Mouse (Mus musculus): ENCODE data around the gene Cyb561.

Gene Cyb561

DNA sequence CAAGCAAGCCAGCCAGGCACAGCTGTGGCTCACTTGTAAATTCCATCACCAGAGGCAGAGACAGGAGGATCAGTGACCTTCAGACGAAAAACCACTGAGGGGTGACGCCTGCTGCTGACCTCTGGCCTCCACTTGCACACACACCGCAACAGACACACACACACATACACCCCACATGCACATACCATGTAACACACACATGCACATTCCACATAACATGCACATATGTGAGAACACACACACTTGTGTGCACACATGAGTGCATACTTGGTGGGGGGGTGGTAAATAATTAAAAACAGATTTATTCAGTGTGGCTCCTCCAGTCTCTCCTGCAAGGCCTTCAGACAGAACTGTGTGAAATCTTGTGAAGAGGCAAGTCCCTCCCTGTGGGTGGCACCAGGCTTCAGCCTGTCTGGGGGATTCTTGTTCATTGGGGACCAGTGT lies 1.5 kb downstream of the Cyb561 start:
- DNase-seq (ENCODE audit: low spot score), result no peak

DNA sequence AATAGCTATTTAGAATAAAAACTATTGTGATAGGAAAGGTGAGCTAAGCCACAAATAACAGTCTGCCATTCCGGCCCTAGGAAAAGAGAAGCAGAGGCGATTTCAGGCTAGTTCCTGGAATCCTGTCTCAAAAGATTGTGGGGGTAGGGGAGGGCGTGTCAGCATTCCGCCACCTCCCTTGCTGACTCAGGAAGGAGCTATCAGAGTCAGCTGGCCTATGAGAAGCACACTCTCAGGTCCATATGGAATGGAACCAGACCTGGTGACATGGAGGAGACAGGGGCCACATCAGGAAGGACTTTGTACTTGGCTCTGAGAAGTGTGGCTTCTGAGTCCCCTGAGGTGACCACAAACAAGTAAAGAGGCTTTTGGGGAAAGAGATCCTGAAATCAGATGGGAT lies 2.6 kb downstream of the Cyb561 start:
- DNase-seq (ENCODE audit: low spot score), result no peak

DNA sequence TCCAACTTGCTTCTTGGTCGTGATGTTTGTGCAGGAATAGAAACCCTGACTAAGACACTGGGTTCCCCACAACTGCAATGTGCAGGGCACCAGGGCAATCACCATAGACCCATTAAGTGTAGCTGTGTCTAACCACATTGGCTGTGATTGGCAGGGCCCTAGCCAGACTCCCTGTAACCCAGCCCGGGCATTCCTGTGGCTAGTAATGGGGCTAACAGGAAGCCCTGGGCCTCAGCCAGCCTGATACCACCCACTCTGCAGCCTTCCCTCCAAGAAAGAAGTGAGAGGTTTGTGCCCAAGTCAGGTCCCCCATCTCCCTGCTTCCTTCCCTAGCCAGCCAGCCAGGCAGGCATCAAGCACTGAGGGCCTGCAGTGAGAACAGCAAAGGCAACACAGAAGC lies 4.9 kb downstream of the Cyb561 start:
- DNase-seq (ENCODE audit: low spot score), result no peak

DNA sequence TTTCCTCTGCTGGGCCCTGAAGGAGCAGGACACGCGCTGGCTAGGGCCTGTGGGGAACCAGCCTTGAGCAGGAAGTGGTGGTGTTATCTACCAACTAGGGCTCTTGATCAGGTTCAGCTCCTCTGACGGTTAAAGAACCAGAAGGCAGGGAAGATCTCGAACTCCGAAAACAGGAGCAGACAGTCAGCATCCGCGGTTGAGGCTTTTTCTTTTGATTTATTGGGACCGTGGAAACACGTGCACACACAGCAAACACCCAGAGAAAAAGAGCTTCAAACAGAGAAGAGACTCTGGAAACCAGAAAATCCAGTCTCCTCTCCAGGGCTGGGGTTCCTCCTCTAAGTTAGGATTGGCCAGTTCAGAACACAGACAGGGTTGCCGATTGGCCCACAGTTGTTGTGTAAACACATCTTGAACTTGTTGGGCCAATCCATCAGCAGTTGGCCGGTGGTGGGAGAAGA lies 6.4 kb downstream of the Cyb561 start:
- no peak for DNase-seq (ENCODE audit: low spot score)

DNA sequence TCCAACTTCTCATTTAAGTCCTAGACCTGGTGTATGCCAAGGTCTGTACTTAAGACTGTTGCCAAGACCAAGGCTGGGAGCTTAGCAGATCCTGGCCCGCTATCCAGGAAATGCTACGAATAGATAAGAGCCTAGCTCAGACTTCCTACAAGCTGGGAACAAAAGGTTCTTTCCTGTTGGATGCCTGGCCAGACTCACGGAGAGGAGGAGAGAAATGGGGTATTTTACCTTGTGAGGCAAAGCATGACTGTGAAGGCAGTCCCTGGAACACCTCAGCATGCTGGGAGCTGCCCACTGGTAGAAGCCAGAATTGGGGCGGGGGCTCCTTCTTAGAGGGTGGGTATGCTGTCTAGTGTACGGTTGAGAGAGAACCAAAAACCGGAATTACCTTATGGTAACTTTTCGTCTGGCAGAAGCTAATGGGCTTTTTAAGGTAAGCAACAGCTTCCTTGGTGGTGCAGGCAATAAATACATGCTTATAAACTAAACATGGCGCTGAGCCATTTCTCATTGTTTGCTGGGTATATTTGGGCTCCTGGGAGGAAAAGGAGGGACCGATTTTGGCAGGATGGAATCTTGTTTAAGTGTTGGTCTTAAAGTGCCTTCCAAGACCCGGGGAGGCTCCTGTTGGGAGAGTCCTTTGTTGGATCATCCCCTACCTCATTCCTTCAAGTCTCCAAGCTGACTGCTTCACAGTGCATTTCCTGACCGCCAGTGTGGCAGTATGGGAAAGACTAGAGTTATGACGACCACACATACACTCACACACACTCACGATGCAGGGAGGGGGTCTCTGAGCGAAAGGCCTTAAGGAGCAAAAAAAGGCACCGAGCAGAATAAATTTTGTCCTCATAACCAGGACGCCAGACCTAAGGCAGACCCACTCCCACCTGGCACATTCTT lies 8.1 kb downstream of the Cyb561 start:
- no peak for DNase-seq (ENCODE audit: low spot score)

DNA sequence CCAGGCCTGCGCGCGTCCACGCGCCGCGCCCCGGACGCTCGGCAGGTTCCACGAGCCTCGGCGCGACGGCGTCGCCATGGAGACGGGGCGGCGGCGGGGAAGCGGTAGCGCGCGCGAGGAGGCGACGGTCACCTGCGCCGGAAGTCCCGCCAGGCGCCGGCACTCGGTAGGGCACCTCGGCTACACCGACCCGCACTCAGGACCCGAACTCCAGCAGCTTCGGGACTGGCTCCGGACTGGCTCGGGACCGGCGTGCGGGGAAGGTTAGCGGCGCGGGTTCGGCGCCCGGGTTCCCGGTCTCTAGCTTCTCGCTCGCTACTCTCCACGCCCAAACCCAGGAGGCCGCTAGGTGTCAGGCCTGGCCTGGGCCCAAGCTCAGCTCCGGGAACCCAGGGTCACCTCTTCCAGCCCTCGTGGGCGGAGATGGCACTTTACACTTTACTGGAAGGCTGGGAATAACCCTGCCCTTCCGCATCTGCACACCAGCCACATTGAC lies 9.0 kb downstream of the Cyb561 start:
- DNase-seq (ENCODE audit: low spot score), result peak; percentile 84

DNA sequence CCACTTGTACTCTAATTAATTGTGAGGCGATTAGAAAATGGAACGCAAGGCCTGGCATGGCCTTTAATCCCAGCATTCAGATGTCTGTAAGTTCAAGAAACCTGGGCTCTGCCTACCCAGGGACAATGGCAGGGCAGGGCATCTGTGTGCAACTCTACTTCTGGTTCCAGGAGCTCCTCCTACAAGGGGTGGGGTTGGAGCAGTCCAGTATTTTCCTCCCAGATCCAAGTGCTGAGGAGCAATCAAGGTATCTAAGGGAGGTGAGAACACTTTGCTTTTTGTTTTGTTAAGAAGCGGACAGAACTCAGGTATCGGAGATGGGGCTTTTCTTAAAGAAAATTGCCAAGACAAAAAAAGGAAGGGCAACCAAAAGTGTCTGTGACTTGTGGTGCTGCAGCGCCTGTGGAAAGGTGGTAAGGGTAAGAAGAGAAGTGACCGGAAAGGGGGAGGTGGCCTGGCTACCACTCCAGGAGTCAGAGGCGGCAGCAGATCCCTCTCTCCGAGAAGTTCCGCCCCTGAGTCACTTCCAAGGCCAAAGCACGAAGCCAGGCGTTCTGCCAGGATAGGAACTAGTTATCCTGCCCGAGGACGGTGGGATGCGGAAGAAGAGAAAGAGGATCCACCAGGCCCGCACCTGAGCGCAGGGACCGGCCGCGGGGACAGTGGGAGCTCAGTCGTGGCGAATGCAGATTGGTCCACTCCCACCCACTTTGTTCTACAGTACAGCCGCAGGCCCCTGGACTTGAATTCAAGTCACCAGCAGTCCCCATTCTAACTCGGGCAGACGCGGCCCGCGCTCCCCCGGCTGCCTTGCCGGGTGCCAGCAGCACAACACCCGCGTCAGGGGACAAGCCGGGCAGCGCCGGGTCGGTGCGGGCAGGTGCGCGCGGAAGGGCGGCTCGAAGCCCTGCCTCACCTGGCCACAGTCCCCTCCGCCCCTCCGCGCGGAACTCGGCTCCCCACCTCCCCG lies 9.7 kb downstream of the Cyb561 start:
- peak; percentile 86 for DNase-seq (ENCODE audit: low spot score)

DNA sequence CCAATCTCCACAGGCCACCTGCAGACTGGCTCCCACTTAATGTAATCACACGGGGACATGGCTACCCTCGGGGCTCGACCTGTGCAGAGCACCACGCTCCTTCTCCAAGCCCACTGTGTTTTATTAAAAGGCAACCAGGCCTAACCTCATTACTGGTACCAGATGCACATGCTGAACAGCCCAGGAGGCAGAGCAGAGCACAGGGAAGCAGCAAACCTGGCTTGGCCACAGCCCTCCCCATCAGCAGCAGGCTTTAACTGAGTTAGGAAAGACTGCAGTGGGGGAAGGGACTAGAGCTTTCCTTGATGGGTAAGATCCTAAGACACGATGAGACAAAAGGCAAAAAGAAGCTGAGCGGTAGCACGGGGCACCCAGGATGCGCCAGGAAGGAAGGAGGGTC lies 11.2 kb downstream of the Cyb561 start:
- no peak for DNase-seq (ENCODE audit: low spot score)

DNA sequence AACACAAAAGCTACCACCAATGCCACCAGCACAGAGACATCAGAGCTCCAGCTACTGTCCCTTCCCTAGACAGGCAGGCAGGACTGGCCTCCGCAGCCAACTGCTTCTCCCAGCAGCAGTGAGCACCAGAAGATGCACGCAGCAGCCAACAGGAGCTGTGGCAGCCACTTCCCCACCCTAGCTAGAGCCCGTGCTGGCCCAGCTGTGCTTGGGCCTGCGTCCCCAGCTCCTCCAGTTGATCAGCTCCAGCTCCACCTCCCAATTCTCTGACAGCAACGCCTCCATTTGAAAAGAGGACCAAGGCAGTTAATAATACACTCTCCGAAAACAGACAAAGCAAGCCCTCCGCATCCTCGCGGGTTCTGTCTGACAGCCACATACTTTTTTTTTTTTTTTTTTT lies 14.4 kb downstream of the Cyb561 start:
- no peak for DNase-seq (ENCODE audit: low spot score)

DNA sequence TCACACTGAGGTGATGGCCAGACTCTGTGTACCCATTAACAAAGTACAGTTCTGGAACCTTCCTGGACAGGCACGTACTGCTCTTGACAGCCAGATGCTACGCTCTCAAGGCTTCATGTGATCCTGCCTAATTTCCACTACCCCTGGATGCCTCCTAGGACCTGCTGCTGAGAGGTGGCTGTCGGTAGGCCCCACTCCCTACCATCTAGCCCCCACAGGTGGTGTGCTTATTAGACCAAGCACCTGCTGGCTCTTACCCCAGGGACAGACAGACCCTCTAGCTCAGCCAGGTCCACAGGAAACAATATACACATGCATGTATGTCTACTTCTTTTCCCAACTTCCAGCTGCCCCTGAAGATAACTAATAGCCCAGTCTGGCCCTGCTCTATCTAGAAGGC lies 16.2 kb downstream of the Cyb561 start:
- no peak for DNase-seq (ENCODE audit: low spot score)

DNA sequence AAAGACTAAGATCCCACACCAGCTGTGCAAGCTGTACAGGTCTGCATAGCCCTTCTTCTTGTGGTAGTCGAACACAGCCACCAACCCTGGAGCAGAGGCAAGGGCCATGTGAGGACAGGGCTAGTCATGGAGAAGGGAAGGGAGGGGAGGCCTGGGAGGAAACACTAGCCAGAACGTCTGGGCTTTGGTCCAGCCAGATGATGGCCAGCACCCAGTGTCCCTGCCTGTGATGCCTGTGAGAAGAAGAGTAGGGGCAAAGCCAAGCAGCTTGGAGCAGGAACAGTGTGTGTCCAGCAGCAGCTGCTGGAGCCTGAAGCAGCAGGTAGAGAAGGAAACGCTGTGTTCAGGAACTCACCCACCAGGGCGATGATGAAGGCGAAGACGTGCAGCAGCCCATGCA lies 16.9 kb downstream of the Cyb561 start:
- peak; percentile 86 for DNase-seq (ENCODE audit: low spot score)

DNA sequence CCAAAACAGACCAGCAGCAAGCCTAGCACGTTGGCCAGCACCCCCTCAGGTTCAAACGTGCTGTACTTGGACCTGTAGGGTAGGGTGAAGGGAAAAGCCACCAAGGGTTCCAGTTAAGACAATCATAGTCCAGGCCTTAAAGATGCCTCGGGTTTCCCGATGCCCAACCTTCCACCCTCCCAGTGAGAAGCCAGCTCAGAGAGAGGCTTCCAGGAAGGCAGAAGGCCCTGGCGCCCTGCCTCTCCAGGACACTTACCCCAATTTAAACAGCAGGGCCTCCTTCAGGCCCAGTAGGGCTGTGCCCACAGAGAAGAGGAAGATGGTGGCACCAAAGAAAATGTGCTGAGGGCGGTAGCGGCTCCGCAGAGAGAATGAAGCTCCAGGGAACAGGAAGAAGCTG lies 17.6 kb downstream of the Cyb561 start:
- no peak for DNase-seq (ENCODE audit: low spot score)

DNA sequence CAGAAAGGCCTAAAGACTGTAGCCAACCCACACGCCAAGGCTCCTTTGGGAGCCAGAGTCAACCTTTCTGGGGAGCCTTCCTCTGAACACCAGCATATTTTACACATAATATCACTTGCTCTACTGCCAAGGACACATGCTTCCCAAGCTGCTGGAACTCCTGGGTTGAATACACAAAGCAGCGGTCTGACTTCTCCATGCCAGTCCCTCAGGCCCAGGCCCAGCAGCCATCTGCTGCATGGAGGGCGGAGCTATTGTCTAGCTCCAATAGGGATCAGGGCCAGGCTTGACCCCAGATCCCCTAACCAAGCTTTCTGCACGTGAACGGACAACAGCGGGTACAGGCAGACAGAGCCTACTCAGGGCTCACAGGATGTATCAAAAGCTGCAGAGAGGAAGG lies 18.3 kb downstream of the Cyb561 start:
- DNase-seq (ENCODE audit: low spot score), result no peak

DNA sequence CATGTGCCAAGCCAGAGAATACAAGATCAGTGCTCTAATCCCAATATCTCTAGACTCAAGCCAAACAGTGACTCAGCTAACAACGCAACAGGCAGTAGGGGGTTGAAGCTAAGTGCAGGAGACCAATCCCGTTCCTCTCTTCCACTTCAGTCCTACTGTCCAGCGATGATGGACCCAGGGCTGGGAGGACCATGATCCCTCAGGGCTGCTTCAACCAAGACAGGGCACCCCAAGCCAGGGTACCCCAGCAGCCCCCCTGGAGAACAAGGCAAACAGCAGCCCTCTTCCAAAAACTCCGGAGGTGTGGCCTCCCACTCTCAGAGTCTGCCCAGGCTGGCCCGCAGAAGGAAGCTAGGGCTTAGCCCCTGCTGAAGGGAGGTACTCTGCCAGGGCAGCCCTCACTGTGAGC lies 18.8 kb downstream of the Cyb561 start:
- no peak for DNase-seq (ENCODE audit: low spot score)

DNA sequence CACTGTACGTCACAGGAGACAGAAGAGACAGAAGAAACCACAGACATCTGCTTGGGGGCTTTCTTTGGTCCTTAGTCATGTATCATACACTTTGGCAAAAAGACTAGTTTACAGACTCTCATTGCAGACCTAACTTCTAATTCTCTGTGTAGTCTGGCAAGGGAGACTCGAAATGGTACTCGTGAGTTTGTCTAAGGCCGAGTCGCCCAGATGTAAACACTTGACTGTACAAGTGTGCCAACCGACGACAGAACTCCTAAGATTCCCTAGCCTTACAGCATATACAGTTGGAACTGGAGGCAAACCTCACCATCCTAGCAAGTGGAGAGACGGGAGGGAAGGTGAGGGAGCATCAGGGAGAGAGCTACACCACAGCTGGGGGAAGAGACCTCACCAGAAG lies 19.4 kb downstream of the Cyb561 start:
- DNase-seq (ENCODE audit: low spot score), result no peak

DNA sequence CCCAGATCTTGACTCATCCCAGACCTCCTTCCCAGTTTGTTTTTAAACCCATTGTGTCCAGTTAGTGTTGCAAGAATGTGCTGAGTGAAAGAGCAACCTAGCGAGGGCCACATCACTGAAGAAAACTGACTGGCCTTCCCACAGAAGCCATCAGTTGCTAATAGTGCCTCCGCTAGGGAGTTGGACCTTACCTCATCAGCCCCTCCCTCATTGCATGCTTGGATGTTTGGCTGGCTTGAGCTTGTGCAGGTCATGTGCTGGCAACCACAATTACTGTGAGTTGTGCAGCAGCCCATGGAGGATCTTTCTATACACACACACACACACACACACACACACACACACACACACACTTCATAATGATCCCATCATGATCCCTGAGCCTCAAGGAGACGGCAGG lies 21.8 kb downstream of the Cyb561 start:
- DNase-seq (ENCODE audit: low spot score), result peak; percentile 13

DNA sequence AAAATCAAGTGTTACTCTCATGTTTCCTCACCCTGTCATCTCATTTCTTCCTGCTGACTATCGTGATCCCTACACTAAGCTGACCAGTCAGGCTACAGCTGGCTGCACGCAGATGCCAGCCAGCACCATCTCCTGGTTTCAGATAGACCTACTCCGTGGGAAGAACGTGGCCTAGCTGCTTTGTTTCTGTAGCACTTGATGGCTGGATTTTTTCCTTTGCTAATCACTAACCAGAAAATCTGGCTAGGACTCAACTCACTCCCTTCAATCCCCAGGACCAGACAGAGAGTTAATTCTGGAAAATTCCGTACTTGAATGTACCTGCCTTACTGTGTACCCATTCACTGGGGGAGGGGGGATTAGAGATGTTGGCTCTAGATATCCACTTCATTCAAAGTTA lies 25.0 kb downstream of the Cyb561 start:
- DNase-seq (ENCODE audit: low spot score), result no peak

DNA sequence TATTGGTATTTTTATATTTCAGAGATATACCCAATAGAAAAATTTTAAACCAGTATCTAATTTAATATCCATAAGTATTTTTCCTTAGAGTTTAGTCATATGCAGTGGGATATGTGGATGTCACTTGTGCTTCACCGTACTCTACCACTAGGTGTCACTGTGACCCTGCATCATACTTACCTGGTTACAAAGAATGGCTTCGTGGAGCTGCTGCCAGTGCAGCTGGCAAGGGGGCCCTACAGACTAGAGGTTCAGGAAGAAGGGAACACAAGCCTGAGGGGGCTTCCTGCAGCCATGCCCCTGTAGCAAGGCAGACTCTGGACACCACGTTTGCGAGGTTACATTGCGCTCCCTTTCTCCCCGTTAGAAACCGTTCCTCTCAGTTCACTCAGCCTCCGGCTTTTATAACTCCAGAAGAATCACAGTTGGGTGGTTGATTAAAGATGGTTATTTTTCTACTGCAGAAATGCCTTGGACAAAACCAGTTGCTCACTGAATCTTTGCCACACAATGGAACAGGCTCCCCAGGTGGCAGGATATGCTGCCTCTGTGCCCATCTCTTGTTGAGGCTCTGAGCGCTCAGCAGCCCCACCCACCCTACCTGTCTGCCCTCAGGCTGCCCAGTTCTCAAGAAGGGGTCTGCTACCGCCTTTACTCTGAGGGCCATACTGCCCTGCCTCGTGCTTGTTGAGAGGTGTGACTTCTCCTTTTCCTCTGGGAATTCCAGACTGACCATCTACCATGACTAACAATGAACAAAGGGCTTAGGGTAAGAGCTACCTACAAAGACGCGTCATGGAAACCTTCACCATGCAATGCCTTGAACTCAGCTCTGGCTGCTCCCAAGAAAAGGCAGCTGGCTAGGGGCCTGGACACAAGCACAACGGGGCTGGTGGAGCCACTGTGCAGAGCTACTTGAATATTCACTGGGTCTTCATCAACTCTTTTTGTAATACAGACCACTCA lies 25.8 kb downstream of the Cyb561 start:
- DNase-seq (ENCODE audit: low spot score), result peak; percentile 78

DNA sequence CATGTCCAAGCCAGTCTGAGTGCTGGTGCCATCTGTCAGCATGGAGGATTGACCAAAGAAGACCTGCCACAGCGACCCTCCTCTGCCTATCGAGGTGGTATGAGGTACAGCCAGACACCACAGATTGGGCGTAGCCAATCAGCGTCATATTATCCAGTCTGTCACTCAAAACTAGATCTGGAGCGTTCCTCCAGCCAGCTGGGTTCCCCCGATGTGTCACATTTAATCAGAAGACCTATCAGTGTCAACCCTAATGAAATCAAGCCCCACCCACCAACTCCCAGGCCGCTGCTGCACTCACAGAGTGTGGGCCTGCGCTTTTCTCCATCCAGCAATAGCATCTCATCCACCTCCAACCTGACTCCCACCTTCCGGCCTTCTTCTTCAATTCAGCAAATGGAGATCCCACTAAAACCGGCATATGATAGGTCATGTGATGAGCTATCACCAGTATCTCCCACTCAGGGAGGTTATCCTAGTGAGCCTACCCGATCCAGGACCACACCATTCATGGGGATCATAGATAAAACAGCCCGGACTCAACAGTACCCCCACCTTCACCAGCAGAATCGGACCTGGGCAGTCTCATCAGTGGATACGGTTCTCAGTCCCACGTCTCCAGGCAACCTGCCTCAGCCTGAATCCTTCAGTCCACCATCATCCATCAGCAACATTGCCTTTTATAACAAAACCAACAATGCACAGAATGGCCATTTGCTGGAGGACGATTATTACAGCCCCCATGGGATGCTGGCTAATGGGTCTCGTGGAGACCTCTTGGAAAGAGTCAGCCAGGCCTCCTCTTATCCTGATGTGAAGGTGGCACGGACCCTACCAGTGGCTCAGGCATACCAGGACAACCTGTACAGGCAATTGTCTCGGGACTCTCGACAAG lies 30.1 kb downstream of the Cyb561 start:
- DNase-seq (ENCODE audit: low spot score), result no peak

DNA sequence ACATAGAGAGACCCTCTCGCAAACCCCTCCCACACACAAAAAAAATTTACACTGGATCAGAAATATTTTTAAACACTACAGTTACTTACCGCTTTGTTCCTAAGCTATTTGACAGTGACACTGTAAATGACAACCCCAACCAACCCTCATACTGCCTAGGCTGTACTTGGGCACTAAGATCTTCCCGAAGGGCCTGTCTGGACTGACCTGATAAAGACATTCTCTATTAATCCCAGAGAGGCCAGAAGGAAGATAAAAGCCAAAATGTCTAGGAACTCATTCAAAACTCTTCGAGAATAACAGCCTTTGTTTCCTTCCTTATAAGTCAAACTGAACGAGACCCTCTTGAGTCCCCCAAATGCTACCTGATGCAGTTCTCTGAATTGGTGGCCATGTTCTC lies 31.9 kb downstream of the Cyb561 start:
- no peak for DNase-seq (ENCODE audit: low spot score)
